Mouse (Mus musculus) left cerebral cortex, postnatal 36 days (tissue): ENCODE measurements at regions not wholly inside any gene's neighbourhood (a gene's known extent, or its start where the extent isn't known, plus 50 kb on each side); places are given as distances from the start of the nearest gene placed in this dataset.

ENCODE experiments used
- DNase-seq, 2 experiments: peaks; one replicate each; pipeline ENCODE4 v3.0.0; 2021 to 2022; ENCODE audit warnings: low spot score in 2 of 2, mixed read lengths in 1 of 2
- intact Hi-C: fragments of 180-260 bp; cut with DNase I; formaldehyde crosslinking; loops from one replicate; pipeline ENCODE4 v1.15.1; 2025

- DNase-seq, result no peak
- intact Hi-C loops, result no loop called here
Measured at GRCm38 (mm10) chr14:46255261-46255660, 124.0 kb upstream of the Gm15217 start.

- no peak for DNase-seq
- intact Hi-C loops, result no loop called here
Measured at GRCm38 (mm10) chr14:46256336-46256735, 122.9 kb upstream of the Gm15217 start.

GRCm38 (mm10) chr14:46257311-46257710 is 121.9 kb upstream of the Gm15217 start:
- no peak for DNase-seq
- intact Hi-C loops, result no loop called here

GRCm38 (mm10) chr14:46258551-46258950 is 120.7 kb upstream of the Gm15217 start:
- no peak for DNase-seq
- intact Hi-C loops, result no loop called here

GRCm38 (mm10) chr14:46260291-46260980 is 118.8 kb upstream of the Gm15217 start:
- intact Hi-C loops, result no loop called here
- DNase-seq, result no peak

GRCm38 (mm10) chr14:46275455-46275854 is 103.8 kb upstream of the Gm15217 start:
- DNase-seq, result no peak
- intact Hi-C loops, result no loop called here

- intact Hi-C loops, result no loop called here
- no peak for DNase-seq
Measured at GRCm38 (mm10) chr14:46276926-46277831, 102.0 kb upstream of the Gm15217 start.

- no peak for DNase-seq
- intact Hi-C loops, result no loop called here
Measured at GRCm38 (mm10) chr14:46277832-46278611, 101.2 kb upstream of the Gm15217 start.

- intact Hi-C loops, result no loop called here
- no peak for DNase-seq
Measured at GRCm38 (mm10) chr14:46292398-46292797, 86.8 kb upstream of the Gm15217 start.

GRCm38 (mm10) chr14:46296275-46296674 is 82.9 kb upstream of the Gm15217 start:
- intact Hi-C loops, result no loop called here
- DNase-seq, result no peak

GRCm38 (mm10) chr14:46300546-46300945 is 78.7 kb upstream of the Gm15217 start:
- DNase-seq, result no peak
- intact Hi-C loops, result no loop called here

- DNase-seq, result no peak
- intact Hi-C loops, result no loop called here
Measured at GRCm38 (mm10) chr14:46302601-46303000, 76.6 kb upstream of the Gm15217 start.

- DNase-seq, result no peak
- intact Hi-C loops, result no loop called here
Measured at GRCm38 (mm10) chr14:46305267-46305666, 73.9 kb upstream of the Gm15217 start.

GRCm38 (mm10) chr14:46313064-46313463 is 66.2 kb upstream of the Gm15217 start:
- no peak for DNase-seq
- intact Hi-C loops, result no loop called here

- intact Hi-C loops, result no loop called here
- no peak for DNase-seq
Measured at GRCm38 (mm10) chr14:46316521-46316920, 62.7 kb upstream of the Gm15217 start.

GRCm38 (mm10) chr14:46317406-46318045 is 61.7 kb upstream of the Gm15217 start:
- intact Hi-C loops, result no loop called here
- DNase-seq, result no peak

GRCm38 (mm10) chr14:46328064-46328463 is 51.1 kb upstream of the Gm15217 start:
- intact Hi-C loops, result no loop called here
- DNase-seq, result no peak
